Mouse (Mus musculus): ENCODE data around the gene Hsd17b13.
"Not testable (repeated sequence)": the region's sequence is repeated elsewhere in the genome, so short reads cannot be mapped to it uniquely, and the experiment has no call there.

The Hsd17b13 gene

GRCm38 (mm10) chr5:103977297-103977696, at the start of gene Hsd17b13:
Gene Hsd17b13, minus strand, starts transcription at chr5:103977410.
- DNase-seq (ENCODE audit: low read depth in 2 of 2, low spot score in 2 of 2): no peak

- no peak for DNase-seq (ENCODE audit: low read depth in 2 of 2, low spot score in 2 of 2)
Observed at GRCm38 (mm10) chr5:104025245-104025854, 48.1 kb upstream of the Hsd17b13 start.

DNA sequence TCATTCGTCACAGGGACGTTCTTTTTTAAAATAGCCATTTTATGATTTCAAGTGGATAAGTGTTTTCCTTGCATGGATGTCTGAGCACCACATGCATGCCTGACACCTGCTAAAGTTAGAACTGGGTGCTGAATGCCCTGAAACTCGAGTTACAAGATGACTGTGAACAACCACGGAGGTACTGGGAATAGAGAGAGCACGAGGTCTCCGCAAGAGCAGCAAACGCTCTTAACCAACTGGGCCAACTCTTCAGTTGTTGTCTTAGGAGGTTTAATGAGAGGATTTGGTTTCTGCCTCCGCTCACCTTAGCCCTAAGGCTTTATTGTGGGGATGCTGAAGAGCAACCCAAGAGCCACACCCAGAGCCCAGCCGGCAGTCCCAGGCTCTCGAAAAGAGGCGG, 47.6 kb upstream of the Hsd17b13 start:
- DNase-seq (ENCODE audit: low read depth in 2 of 2, low spot score in 2 of 2): no peak

DNA sequence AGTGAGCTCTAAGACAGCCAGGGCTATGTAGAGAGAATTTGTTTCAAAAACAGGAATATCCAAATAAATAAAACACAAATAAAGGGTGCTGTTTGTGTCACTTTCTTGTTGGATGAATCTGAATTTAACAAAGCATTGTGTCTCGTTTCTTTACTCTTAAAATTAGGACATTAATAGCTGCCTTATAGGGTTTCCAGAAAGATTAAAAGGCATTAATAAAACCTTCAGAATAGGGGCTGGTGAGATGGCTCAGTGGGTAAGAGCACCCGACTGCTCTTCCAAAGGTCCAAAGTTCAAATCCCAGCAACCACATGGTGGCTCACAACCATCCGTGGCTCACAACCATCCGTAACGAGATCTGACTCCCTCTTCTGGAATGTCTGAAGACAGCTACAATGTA, 47.0 kb upstream of the Hsd17b13 start:
- not testable (repeated sequence) for DNase-seq (ENCODE audit: low read depth in 2 of 2, low spot score in 2 of 2)

- DNase-seq (ENCODE audit: low read depth in 2 of 2, low spot score in 2 of 2): no peak
Observed at GRCm38 (mm10) chr5:104023289-104024020, 46.2 kb upstream of the Hsd17b13 start.

GRCm38 (mm10) chr5:104022558-104022957, 45.3 kb upstream of the Hsd17b13 start:
- no peak for DNase-seq (ENCODE audit: low read depth in 2 of 2, low spot score in 2 of 2)

GRCm38 (mm10) chr5:104021597-104022378, 44.6 kb upstream of the Hsd17b13 start, which contains the start of gene Hsd17b11:
Gene Hsd17b11, minus strand, starts transcription at chr5:104021919.
- peak; percentile 28 to 30 for DNase-seq (ENCODE audit: low read depth in 2 of 2, low spot score in 2 of 2)

DNA sequence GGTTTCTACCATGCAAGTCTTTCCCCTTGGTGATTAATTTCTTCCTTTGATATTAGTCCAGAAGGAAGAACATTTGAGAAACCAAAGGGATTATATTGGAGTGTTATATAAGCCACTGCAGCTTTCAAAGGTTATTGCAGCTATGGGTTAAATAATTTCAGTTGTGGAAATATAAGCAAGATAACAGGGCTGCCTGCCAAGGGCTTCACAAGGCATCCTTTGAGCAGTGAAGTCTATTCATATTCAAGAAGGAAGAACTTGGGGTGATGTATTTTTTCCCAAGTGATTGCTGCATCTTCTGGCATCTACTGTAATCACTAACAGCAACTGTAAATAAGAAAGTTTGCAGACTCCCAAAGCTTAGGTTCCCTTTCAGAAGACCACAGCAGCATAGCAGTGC, 34.2 kb upstream of the Hsd17b13 start:
- no peak for DNase-seq (ENCODE audit: low read depth in 2 of 2, low spot score in 2 of 2)

DNA sequence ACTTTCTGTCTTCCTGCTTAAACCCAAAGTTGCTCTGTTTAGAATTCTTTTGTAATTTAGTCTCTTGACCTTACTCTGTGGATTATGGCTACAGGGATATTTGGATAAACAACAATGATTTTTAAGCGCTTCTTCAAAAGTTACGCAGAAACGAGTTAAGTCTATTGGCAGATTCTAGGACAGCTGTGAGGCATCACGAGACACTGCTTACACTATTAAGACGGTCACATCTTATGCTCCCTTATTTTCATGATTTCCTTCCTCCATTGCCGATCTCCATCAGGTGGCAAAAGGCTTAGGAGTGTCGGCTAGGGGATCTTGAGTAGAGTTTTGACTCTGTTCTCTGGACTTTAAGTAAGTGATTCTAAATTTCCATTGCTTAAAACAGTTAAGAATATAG, 33.1 kb upstream of the Hsd17b13 start:
- no peak for DNase-seq (ENCODE audit: low read depth in 2 of 2, low spot score in 2 of 2)

GRCm38 (mm10) chr5:104009421-104009820, 32.2 kb upstream of the Hsd17b13 start:
- DNase-seq (ENCODE audit: low read depth in 2 of 2, low spot score in 2 of 2): no peak

GRCm38 (mm10) chr5:104007801-104008200, 30.6 kb upstream of the Hsd17b13 start:
- no peak for DNase-seq (ENCODE audit: low read depth in 2 of 2, low spot score in 2 of 2)

- no peak for DNase-seq (ENCODE audit: low read depth in 2 of 2, low spot score in 2 of 2)
Observed at GRCm38 (mm10) chr5:104006811-104007210, 29.6 kb upstream of the Hsd17b13 start.

- no peak for DNase-seq (ENCODE audit: low read depth in 2 of 2, low spot score in 2 of 2)
Observed at GRCm38 (mm10) chr5:104003955-104004354, 26.7 kb upstream of the Hsd17b13 start.

DNA sequence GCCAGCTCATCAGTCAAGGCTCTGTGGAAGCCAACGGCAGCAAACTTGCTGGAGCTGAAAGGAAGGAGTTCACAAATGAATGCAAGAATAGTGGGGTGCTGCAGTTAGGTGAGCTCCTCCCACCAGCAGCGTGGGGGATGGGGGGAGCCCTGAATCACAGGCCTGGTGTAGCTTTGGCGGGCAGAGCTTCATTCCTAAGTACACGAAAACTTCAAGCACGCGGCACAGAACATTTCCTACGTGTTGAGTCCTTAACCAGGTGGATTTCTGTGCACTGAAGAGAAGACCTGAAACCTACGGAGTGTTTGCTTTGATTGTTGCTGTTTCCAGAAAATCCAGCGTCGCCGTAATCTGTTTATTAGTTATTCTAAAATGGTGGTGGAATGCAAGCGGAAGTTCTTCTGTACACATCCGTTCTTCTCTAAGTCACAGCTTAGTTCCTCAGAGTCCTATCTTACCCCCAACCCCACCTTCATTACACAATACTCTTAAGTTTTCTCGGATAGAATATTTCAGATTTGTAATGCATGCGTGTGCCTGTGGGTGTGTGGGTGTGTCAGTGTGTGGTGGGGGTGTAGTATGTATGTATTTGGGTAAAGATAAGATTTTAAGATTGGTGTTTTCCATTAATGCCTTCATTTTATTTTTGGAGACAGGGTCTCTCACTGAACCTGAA, 26.2 kb upstream of the Hsd17b13 start:
- no peak for DNase-seq (ENCODE audit: low read depth in 2 of 2, low spot score in 2 of 2)

DNA sequence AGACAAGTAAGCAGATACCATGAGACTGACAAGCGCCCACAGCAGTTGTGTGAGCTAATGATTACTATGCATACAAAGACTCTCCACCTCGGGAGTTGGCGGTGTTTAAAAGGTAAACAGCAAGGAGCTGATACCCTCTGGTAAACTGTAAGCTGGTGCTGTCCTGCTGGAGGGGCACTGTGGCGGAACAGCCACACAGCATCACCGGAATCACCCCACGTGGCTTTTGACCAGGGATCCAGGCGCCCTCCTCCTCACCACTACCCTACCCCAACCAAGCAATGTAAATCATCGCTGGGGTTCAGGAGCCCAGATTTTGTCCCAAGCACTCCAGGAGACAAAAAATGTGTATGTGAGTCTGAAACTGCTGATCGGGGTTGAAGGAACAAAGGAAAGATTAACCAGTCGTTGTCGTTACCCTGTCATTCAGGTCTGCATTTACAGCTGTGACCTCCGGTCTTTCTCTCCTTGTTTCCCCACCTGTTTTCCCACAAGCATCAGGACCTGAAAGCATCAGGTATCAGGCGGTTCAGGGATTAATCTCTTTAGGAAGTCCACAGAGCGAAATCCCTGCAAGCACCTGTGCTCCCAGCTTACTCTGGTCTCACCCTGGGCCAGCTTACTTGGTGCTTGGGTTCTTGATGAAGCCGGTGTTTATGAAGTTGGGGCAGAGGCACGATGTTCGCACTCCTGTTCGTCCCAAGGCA, 25.5 kb upstream of the Hsd17b13 start:
- DNase-seq (ENCODE audit: low read depth in 2 of 2, low spot score in 2 of 2): no peak

DNA sequence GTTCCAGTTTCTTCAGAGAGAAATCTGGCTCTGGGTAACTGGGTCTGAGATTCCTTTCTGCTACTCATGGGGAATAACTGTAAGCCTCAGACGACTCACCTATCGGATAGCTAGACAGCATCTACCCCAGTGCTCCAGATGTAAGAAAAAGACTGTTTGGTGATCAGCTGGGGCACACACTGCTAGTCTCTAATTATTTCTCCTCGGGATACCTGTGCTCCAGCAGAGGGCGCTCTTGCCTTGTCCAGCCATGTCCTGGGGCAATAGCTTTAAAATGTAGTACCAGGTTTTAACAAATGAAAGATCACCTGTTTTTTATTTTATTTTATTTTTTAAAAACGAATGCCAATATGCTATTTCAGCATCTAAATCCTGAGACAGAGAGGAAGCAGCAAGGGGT, 22.5 kb upstream of the Hsd17b13 start:
- peak; percentile 72 to 75 for DNase-seq (ENCODE audit: low read depth in 2 of 2, low spot score in 2 of 2)

DNA sequence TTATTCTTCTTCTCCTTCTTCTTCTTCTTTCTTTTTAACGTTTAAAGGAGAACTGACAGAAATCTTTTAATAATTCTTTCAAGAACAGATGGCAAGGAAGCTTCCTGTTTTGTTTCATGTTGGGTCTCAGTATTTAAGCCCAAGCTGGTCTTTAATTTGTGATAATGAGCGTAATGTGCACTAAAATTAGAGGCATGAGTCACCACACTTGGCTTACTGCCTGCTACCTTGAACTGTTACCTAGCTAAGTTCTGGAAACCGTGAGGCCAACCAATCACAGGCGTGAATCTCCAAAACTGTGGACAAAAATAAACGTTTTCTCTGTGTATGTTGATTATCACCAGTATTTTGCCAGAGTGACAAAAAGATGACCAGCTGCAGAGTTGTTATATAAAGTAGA, 21.5 kb upstream of the Hsd17b13 start:
- DNase-seq (ENCODE audit: low read depth in 2 of 2, low spot score in 2 of 2): no peak

DNA sequence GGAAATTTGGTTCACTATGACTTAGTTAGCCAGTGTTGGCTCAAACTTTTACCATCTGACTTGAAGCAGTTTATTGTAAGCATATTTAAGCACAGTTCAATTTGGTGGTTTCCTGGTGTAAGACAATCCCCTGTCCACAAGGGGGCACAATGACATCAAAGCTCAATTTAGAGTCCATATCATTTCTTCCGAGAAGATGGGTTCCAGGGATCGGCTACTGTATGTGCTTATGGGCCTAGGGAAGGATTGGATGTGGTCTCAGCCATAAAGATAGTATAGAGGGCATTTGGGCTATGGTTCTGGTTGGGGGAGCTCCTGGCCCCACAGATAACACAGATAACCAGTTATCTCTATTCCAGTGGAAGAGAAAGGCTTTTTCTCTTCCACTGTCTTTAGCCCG, 18.0 kb upstream of the Hsd17b13 start:
- DNase-seq (ENCODE audit: low read depth in 2 of 2, low spot score in 2 of 2): peak in 1 of 2 experiments; percentile 27

DNA sequence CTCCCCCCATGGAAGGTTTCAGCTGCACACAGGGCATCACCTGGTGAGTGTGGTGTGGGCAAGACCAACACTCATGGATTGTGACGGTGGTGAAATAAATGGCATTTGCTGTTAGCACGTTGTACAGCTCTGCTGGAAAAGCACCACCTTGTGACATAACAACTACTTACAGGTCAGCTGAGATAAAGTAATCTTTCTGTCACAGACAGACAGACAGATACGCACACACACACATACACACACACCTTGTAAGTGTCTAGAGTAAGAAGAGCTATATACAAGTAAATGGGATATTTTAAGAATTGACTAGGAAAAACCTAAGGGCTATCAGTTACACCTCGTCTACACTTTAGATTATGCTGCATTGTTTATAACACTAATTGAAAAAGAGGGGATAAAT, 17.5 kb upstream of the Hsd17b13 start:
- no peak for DNase-seq (ENCODE audit: low read depth in 2 of 2, low spot score in 2 of 2)

DNA sequence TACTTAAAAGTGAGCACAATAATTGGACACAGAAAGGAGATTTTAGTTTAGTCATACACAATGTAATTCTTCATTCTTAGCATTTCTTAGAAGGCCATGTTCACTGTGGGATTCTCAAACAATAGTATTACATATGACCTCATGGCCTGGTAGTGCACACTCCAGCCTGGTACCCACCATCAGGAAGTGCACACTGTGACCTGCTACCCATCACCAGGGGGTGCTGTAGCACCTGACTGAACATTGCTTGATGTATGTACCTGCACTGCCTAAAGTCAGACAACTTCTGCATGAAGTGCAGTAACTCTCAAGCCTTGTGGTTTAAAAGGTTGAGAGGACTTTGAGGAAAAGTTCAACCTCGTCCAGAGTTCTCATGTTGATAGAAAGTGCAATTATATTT, 16.4 kb upstream of the Hsd17b13 start:
- no peak for DNase-seq (ENCODE audit: low read depth in 2 of 2, low spot score in 2 of 2)

DNA sequence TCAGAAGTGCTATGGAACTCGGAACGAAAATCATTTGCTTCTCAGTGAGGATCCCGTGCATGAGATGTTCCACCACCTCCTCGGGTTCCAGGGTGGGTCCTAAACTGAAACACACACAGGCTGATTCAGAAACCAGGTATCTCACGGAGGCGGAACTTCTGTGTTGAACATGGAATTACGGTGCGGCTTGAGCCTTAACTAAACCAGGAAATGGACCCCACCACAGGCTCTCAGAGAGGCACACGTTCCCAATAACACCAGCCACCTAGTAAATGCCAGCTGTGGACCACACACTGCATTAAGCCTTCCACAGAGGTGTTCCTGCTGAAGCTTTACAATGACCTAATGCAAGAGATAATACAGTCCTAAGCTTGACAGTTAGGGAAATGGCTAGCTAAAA, 15.6 kb upstream of the Hsd17b13 start:
- no peak for DNase-seq (ENCODE audit: low read depth in 2 of 2, low spot score in 2 of 2)

Measured in CD8-positive naive resting alpha-beta T cell, adult 2 months (primary cell).